Mouse (Mus musculus) stomach, postnatal 0 days (tissue): ENCODE measurements at regions not wholly inside any gene's neighbourhood (a gene's known extent, or its start where the extent isn't known, plus 50 kb on each side); places are given as distances from the start of the nearest gene placed in this dataset.
"Not testable (repeated sequence)": the region's sequence is repeated elsewhere in the genome, so short reads cannot be mapped to it uniquely, and the experiment has no call there.

Experiments used
- ATAC-seq: fragments of 200-750 bp; cut with Nextera tagmentation; 2 replicates; pipeline ENCODE4 v1.8.0; 2017; ENCODE audit not compliant: low FRiP score, low TSS enrichment
- DNase-seq: peaks from one replicate; pipeline ENCODE4 v3.0.0-alpha.2; 2016; ENCODE audit warnings: low spot score
- H3K27ac ChIP-seq: fragments of 300-500 bp; sonication (generic); replicated peaks from 2 replicates; pipeline ENCODE4 v1.5.1; 2014; ENCODE audit warnings: mild to moderate bottlenecking, control low read depth
- H3K27me3 ChIP-seq: fragments of 300-500 bp; sonication (generic); 2 replicates; pipeline ENCODE4 v1.6.1; 2014; ENCODE audit warnings: low read length; ENCODE audit not compliant: control insufficient read depth, insufficient read depth
- H3K36me3 ChIP-seq: fragments of 300-500 bp; sonication (generic); 2 replicates; pipeline ENCODE4 v1.6.1; 2014; ENCODE audit warnings: low read length, mixed read lengths; ENCODE audit not compliant: control insufficient read depth, insufficient read depth
- H3K4me1 ChIP-seq: fragments of 300-500 bp; sonication (generic); replicated peaks from 2 replicates; pipeline ENCODE4 v1.6.1; 2014; ENCODE audit warnings: antibody characterized with exemption; ENCODE audit not compliant: control insufficient read depth, insufficient read depth
- H3K4me2 ChIP-seq: fragments of 300-500 bp; sonication (generic); replicated peaks from 2 replicates; pipeline ENCODE4 v1.6.1; 2014; ENCODE audit warnings: low read depth, mild to moderate bottlenecking, control low read depth, moderate library complexity
- H3K4me3 ChIP-seq: fragments of 300-500 bp; sonication (generic); 2 replicates; pipeline ENCODE4 v1.5.1; 2014; ENCODE audit warnings: low read depth, low read length, control low read depth
- H3K9ac ChIP-seq: fragments of 300-500 bp; sonication (generic); 2 replicates; pipeline ENCODE4 v1.6.1; 2014; ENCODE audit warnings: mild to moderate bottlenecking, low read length, control low read depth, mixed read lengths
- H3K9me3 ChIP-seq: fragments of 300-500 bp; sonication (generic); 2 replicates; pipeline ENCODE4 v1.6.1; 2016; ENCODE audit warnings: low read length; ENCODE audit not compliant: control insufficient read depth
- CTCF ChIP-seq: IDR thresholded peaks from 2 replicates; pipeline ENCODE4 v1.5.1; 2016; ENCODE audit warnings: antibody characterized with exemption, low read depth, mild to moderate bottlenecking, moderate library complexity
- EP300 ChIP-seq: optimal IDR thresholded peaks from 2 replicates; pipeline ENCODE3; 2016; ENCODE audit warnings: antibody characterized with exemption
- WGBS: fragments of 180-500 bp; shearing (Covaris S2); extraction: QIAGEN DNeasy Blood & Tissue Kit; methylation state at CpG from one replicate; pipeline ENCODE4 v1.1.7; 2014; 5-methylcytosine and 5-hydroxymethylcytosine counted together

DNA sequence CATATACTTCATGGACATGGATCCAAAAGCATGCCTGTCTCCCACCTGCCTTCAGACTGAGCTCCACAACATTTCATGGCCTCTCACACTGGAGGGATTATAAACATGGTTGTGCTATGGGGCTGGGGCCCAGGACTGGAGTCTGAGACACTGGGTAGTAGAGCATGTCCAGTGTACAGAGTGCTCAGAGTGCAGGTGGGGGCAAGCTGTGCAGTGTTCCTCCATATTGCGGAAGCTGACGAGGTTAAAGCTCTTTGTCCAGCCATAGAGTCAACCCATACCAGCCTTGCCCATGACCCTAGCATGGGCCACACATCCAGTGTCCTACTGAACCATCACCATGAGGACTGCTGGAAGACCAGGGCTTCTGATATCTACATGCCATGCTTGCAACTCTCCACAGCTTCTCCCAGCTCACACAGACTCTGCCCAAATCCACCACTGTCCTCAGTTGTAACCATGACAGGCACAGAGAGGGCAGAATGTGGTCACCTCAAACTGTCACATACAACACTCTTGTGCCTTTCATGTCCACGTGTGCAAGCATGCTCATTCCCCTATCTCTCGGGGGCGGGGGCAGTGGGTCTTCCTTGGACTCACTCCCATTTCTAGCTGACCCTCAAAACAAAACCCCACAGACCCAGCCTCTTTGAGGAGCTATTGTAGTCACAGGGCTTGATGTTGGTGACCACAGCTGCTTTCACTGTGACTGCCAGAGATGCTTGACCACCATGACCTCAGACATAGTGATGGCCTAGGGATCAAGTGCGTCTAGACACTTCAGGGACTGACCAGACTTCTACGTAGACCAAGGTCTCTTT is 55.9 kb downstream of the Tmem121 start:
- Histone ChIP-seq H3K27me3 (no peaks in the 10 kb centered on the region), H3K4me1 (no peaks in the 10 kb centered on the region), H3K4me2 (no peak overlapping the region), H3K9ac (no peak overlapping the region), H3K4me3 (no peak overlapping the region), H3K36me3 (no peaks in the 10 kb centered on the region), H3K9me3 (no peaks in the 10 kb centered on the region), H3K27ac (no peak overlapping the region)
- WGBS: 82% methylated on average over 7 of the region's 7 CpGs
- TF ChIP-seq EP300: no peak
- no peak for TF ChIP-seq CTCF
- DNase-seq (no peak), ATAC-seq (0 out of 2 replicates have a peak, but pooled peaks have one; percentile 31)

DNA sequence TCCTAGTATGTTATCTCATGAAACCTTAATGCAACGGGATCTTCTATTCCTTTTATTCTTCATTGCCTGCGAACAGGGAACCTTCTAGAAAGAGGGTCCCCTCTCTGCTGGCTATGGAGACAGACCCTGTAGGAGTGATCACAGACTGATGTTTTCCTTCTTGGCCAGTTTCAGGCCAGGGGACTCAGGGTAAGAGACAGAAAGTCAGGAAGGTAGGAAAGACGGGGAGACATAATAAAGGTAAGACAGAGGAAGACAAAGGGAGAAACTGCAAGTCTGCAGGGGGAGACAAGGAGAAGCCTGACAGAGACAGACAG is 56.4 kb downstream of the Tmem121 start:
- Histone ChIP-seq H3K9me3 (no peaks in the 10 kb centered on the region), H3K9ac (no peak overlapping the region), H3K4me3 (no peak overlapping the region), H3K4me2 (no peak overlapping the region), H3K4me1 (no peaks in the 10 kb centered on the region), H3K27ac (no peak overlapping the region), H3K27me3 (no peaks in the 10 kb centered on the region), H3K36me3 (no peaks in the 10 kb centered on the region)
- TF ChIP-seq CTCF (no peak), EP300 (no peak)
- 81% methylated on average over 3 of the region's 3 CpGs for WGBS
- ATAC-seq (no peak), DNase-seq (no peak)

DNA sequence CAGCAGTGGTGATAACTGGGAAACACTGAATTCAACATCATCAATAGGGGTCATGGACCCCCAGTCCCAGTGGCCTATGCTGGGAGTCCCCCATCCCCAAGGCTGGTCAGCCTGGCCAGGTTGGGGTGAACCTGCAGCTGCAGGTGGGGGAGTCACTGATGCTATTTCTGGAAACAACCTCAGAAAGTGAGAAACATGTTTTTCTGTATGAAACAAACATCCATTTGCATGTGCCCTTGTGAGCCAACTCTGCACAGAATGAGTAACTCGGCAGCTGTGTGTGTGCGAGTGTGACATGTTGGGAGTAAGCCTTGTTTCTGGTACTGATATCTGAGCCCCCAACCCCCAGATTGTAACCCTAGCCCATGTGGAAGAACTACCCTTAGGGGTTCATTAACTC is 59.0 kb downstream of the Tmem121 start:
- Histone ChIP-seq H3K27me3 (no peaks in the 10 kb centered on the region), H3K4me1 (no peaks in the 10 kb centered on the region), H3K27ac (no peak overlapping the region), H3K4me3 (no peak overlapping the region), H3K36me3 (no peaks in the 10 kb centered on the region), H3K4me2 (no peak overlapping the region), H3K9ac (no peak overlapping the region), H3K9me3 (no peaks in the 10 kb centered on the region)
- DNase-seq (no peak), ATAC-seq (no peak)
- TF ChIP-seq CTCF: no peak
- no peak for TF ChIP-seq EP300
- WGBS: 95% methylated on average over 2 of the region's 2 CpGs

DNA sequence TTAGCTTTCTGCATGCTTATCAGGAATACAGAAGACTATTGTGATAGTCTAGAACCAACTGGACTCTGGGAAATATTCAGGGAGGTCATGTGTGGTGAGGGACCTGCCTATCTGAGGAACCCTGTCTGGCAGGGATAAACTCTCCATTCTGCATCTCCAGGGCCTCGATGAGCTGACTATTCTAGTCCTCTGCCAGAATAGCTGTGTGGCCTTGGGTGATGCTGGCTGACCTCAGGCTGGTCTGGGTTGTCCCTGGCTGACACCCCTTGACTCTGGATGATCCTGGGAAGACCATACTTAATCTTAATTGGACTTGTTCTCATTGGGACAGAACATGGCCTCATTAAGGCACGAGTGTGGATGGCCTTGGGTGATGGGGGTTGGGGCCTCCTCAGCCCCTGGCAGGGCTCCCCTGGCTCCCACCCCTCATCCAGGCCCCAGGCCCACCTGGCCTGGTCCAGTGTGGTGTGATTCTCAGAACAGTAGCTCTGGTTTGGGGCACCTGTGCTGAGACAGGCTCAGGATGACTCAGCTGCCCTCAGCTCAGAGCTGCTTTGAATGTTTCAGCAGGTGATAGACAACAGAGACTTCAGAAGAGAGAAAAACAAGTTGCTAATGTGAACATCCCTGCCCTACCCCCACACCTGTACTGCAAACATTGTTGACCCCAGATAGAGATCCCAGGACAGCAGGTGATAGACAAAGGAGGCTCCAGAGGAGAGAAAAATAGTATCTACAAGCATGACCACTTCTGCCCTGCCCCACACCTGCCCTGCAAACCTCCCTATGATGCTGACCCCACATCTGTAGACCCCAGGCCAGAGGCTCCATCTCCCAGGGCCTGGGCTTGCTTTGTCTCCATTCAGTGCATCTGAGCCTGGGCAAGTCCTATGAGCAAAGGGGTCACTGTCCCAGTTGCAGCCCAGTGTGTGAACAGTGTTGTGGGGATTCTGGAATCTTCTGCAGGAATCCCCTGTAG is 68.0 kb downstream of the Tmem121 start:
- H3K36me3 ChIP-seq, H3K4me3 ChIP-seq, H3K27me3 ChIP-seq, H3K9me3 ChIP-seq, H3K27ac ChIP-seq, ATAC-seq, DNase-seq, H3K4me1 ChIP-seq, H3K9ac ChIP-seq, H3K4me2 ChIP-seq: not testable (repeated sequence)
- 82% methylated on average over 2 of the region's 2 CpGs for WGBS

DNA sequence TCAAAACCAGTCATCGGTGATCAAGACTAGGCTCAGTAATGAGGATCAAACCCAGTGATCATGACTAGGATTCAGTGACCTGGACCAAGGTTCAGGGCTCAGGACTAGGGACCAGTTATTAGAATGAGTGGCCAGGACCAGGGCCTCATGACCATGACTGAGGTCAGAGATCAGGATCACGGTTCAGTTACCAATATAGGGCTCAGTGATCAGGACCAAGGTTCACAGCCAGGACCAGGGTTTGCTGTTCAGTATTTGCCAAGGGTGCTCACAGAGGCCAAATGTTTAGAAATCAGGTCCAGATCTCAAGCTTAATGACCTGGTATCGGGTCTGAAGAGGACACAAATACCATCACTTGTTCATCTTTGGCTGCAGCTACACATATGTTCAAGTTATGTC is 69.6 kb downstream of the Tmem121 start:
- no peaks in the 10 kb centered on the region for H3K4me1 ChIP-seq
- no peaks in the 10 kb centered on the region for H3K27me3 ChIP-seq
- H3K9me3 ChIP-seq: no peaks in the 10 kb centered on the region
- DNase-seq (no peak), ATAC-seq (no peak)
- WGBS: 88% methylated on average over 3 of the region's 3 CpGs
- H3K27ac ChIP-seq: no peak overlapping the region
- H3K4me2 ChIP-seq: no peak overlapping the region
- no peak for TF ChIP-seq CTCF
- TF ChIP-seq EP300: no peak
- H3K9ac ChIP-seq: no peak overlapping the region
- no peak overlapping the region for H3K4me3 ChIP-seq
- no peaks in the 10 kb centered on the region for H3K36me3 ChIP-seq

DNA sequence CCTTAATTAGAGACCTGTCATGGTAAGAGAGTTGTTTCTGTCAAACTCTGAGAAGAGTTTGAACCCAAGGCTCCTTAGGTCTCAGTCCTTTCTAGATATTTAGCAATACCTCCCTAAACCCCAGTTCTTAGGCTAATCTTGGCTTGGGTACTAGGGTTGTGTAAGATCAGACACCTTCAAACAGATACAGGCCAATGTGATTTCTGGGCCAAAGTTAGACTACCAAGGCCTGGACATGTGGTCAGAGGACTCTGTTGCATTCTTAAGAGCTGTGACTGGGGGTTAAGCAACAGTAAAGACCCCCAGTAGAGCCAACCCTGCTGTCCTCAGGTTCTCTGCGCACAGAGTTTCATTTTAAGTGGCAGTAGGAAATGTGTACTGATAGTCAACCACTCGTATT is 70.9 kb downstream of the Tmem121 start:
- no peak for ATAC-seq
- WGBS: 69% methylated on average over 2 of the region's 2 CpGs
- H3K27me3 ChIP-seq: no peaks in the 10 kb centered on the region

More for the DNA sequence above, 70.9 kb downstream of the Tmem121 start:
- Histone ChIP-seq H3K4me3 (no peak overlapping the region), H3K27ac (no peak overlapping the region), H3K4me1 (no peaks in the 10 kb centered on the region), H3K9me3 (no peaks in the 10 kb centered on the region), H3K4me2 (no peak overlapping the region), H3K9ac (no peak overlapping the region), H3K36me3 (no peaks in the 10 kb centered on the region)
- DNase-seq: no peak
- TF ChIP-seq CTCF (no peak), EP300 (no peak)
